Mouse (Mus musculus) liver, postnatal 0 days (tissue): ENCODE measurements around the gene Als2cr12.

Source experiments
- CTCF ChIP-seq: sonication (generic); IDR thresholded peaks from 2 replicates; pipeline ENCODE4 v1.5.1; 2016; ENCODE audit warnings: antibody characterized with exemption, low read depth
- EP300 ChIP-seq: IDR thresholded peaks from 2 replicates; pipeline ENCODE4 v1.6.1; 2016; ENCODE audit warnings: antibody characterized with exemption, low read depth, mild to moderate bottlenecking

DNA sequence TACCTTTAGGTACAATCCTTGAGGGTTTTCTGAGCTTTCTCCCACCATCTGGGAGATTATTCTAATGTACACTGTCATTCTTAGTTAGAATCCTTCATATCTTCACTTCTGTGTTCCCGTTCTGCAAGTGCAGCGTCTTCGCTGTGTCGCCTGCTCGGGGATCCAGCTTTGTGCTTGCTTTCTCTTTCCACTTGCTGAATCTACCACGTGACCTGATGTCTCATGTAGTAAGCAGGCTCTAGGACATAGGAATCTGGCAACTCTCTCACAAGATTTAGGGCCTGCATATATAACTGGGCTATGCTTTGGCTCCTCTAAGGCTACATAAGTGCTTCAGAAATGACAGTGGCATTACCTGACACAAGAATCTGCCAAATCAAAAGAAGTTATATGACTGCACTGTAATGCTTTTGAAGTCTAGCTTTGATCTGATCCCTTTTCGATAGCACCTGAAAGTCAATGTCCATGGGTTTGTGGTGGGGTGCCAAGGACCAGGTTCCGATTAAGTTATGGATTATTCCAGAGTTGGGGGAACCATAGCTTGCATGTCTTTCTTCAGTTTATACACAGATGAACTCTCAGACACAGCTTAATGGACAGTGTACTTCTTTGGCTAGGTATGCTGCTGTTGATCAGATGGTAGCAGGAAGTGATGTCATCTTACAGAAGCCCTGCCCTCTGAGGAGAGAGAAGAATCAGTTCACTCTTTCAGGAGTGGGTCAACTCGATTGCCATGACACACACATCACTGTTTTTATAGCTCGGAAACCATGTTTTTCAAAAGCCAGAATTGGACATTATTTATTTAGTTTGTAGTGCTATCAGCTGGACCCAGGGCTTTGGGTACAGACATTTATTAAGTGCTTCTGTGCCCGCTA, 38.5 kb upstream of the Als2cr12 start:
- TF ChIP-seq CTCF (no peak), EP300 (no peak)
